Mouse (Mus musculus) lung, embryonic 15.5 days (tissue): ENCODE data around the gene Brip1. TPM values are rescaled to one million over a fixed set of nuclear protein-coding genes. Genes with fewer than 3 reads are reported as not detected.
A peak's percentile ranks its signal among the peaks of the same experiment; 100 is the strongest.

Experiments
- ATAC-seq: fragments of 200-750 bp; cut with Nextera tagmentation; 2 replicates; pipeline ENCODE4 v1.8.0; 2017; ENCODE audit warnings: moderate number of reproducible peaks, borderline replicate concordance; ENCODE audit not compliant: low FRiP score, low TSS enrichment; ENCODE audit errors: extremely low read depth
- H3K27ac ChIP-seq: fragments of 300-500 bp; sonication (generic); 2 replicates; pipeline ENCODE4 v1.5.1; 2015; ENCODE audit warnings: moderate library complexity, mild to moderate bottlenecking, inconsistent platforms
- H3K27me3 ChIP-seq: fragments of 300-500 bp; sonication (generic); 2 replicates; pipeline ENCODE4 v1.6.1; 2015; ENCODE audit warnings: inconsistent platforms
- H3K36me3 ChIP-seq: fragments of 300-500 bp; sonication (generic); 2 replicates; pipeline ENCODE4 v1.6.1; 2015; ENCODE audit warnings: inconsistent platforms
- H3K4me1 ChIP-seq: fragments of 300-500 bp; sonication (generic); 2 replicates; pipeline ENCODE4 v1.6.1; 2015; ENCODE audit warnings: inconsistent platforms
- H3K4me2 ChIP-seq: fragments of 300-500 bp; sonication (generic); 2 replicates; pipeline ENCODE4 v1.6.1; 2015; ENCODE audit warnings: inconsistent platforms, mild to moderate bottlenecking, moderate library complexity
- H3K4me3 ChIP-seq: fragments of 300-500 bp; sonication (generic); 2 replicates; pipeline ENCODE4 v1.5.1; 2015; ENCODE audit warnings: mild to moderate bottlenecking, inconsistent platforms
- H3K9ac ChIP-seq: fragments of 300-500 bp; sonication (generic); 2 replicates; pipeline ENCODE4 v1.6.1; 2015; ENCODE audit warnings: inconsistent platforms
- H3K9me3 ChIP-seq: fragments of 300-500 bp; sonication (generic); 2 replicates; pipeline ENCODE4 v1.6.1; 2016; ENCODE audit warnings: inconsistent platforms
- WGBS: fragments of 180-500 bp; shearing (Covaris S2); methylation state at CpG from one replicate; pipeline ENCODE4 v1.1.7; 2015; 5-methylcytosine and 5-hydroxymethylcytosine counted together
- polyA plus RNA-seq: library from polyadenylated mRNA; unstranded; fragments of >200 nt; fragmentation: Nextera tagmentation; extraction: Ambion mirVana; gene quantifications from 2 replicates; pipeline ENCODE4 v1.2.1, GENCODE M21; 2015

Gene Brip1
- polyA plus RNA-seq, 1 experiment from 2014 or later = 14.5 TPM

- no peak for ATAC-seq
- Histone ChIP-seq H3K36me3 (peaks cover 12% of the 10 kb centered on the region), H3K4me2 (no peak overlapping the region)
These were observed 94.4 kb downstream of the Brip1 start for GRCm38 (mm10) chr11:86106596-86106995.

GRCm38 (mm10) chr11:86101191-86101590, 99.8 kb downstream of the Brip1 start:
- H3K9me3 ChIP-seq = no peaks in the 10 kb centered on the region
- H3K36me3 ChIP-seq = peaks cover 13% of the 10 kb centered on the region; the same call in 1 of the 2 replicates
- H3K4me3 ChIP-seq = no peak overlapping the region
- H3K4me2 ChIP-seq = no peak overlapping the region
- H3K27me3 ChIP-seq = no peaks in the 10 kb centered on the region
- 69% methylated on average over 6 of the region's 6 CpGs for WGBS
- H3K9ac ChIP-seq = no peak overlapping the region
- H3K27ac ChIP-seq = peak overlapping the region; percentile 55; the same call in 1 of the 2 replicates
- H3K4me1 ChIP-seq = no peaks in the 10 kb centered on the region
- no peak for ATAC-seq

More at GRCm38 (mm10) chr11:86106596-86106995, 94.4 kb downstream of the Brip1 start:
- no peaks in the 10 kb centered on the region for H3K9me3 ChIP-seq
- no peak overlapping the region for H3K27ac ChIP-seq
- H3K4me1 ChIP-seq = no peaks in the 10 kb centered on the region
- H3K27me3 ChIP-seq = no peaks in the 10 kb centered on the region
- H3K4me3 ChIP-seq = no peak overlapping the region
- no peak overlapping the region for H3K9ac ChIP-seq

DNA sequence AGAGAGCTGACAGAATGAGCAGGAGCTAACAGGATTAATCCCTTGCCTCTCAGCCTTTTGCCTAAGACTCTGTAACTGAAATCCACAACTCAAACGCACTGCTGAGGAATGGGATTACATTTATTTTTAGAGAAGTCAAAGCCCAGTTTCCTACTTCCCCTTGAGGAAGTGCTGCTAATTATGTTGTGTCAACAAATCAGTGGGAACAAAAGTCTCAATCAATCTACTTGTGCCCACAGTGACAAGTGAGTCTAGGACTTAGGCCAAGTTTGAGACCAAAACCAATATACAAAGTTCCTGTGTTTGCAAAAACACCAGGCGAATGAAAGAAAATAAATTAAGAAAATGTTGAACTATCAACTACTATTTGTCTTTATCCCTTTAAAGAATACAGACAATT, 101.7 kb downstream of the Brip1 start:
- Histone ChIP-seq H3K36me3 (peaks cover 13% of the 10 kb centered on the region; the same call in 1 of the 2 replicates), H3K27ac (peak overlapping the region; percentile 20; the same call in 1 of the 2 replicates), H3K4me2 (no peak overlapping the region), H3K4me3 (no peak overlapping the region), H3K9ac (no peak overlapping the region), H3K4me1 (no peaks in the 10 kb centered on the region), H3K9me3 (no peaks in the 10 kb centered on the region), H3K27me3 (no peaks in the 10 kb centered on the region)
- 20% methylated on average over 2 of the region's 2 CpGs for WGBS
- no peak for ATAC-seq

GRCm38 (mm10) chr11:86088815-86089214, 112.2 kb downstream of the Brip1 start:
- H3K4me1 ChIP-seq = peaks cover 11% of the 10 kb centered on the region
- no peak overlapping the region for H3K4me2 ChIP-seq
- H3K27ac ChIP-seq = peak overlapping the region; percentile 44; the same call in 1 of the 2 replicates
- no peak overlapping the region for H3K4me3 ChIP-seq
- no peak overlapping the region for H3K9ac ChIP-seq
- H3K9me3 ChIP-seq = no peaks in the 10 kb centered on the region
- no peaks in the 10 kb centered on the region for H3K27me3 ChIP-seq
- no peaks in the 10 kb centered on the region for H3K36me3 ChIP-seq
- ATAC-seq = peak; percentile 75; the same call in 1 of the 2 replicates

GRCm38 (mm10) chr11:86084522-86084921, 116.5 kb downstream of the Brip1 start:
- Histone ChIP-seq H3K9me3 (no peaks in the 10 kb centered on the region), H3K4me1 (peaks cover 6% of the 10 kb centered on the region; the same call in 1 of the 2 replicates), H3K27ac (no peak overlapping the region), H3K4me3 (no peak overlapping the region), H3K36me3 (no peaks in the 10 kb centered on the region), H3K4me2 (no peak overlapping the region), H3K27me3 (no peaks in the 10 kb centered on the region), H3K9ac (no peak overlapping the region)
- 69% methylated on average over 4 of the region's 4 CpGs for WGBS
- ATAC-seq = no peak

- H3K4me1 ChIP-seq = no peaks in the 10 kb centered on the region
- H3K4me2 ChIP-seq = no peak overlapping the region
- no peak overlapping the region for H3K27ac ChIP-seq
- no peak for ATAC-seq
- H3K4me3 ChIP-seq = no peak overlapping the region
- H3K9ac ChIP-seq = no peak overlapping the region
- H3K9me3 ChIP-seq = no peaks in the 10 kb centered on the region
- no peaks in the 10 kb centered on the region for H3K27me3 ChIP-seq
- H3K36me3 ChIP-seq = peaks cover 9% of the 10 kb centered on the region
- 78% methylated on average over 8 of the region's 8 CpGs for WGBS
These were observed 123.0 kb downstream of the Brip1 start for GRCm38 (mm10) chr11:86078025-86078424.

DNA sequence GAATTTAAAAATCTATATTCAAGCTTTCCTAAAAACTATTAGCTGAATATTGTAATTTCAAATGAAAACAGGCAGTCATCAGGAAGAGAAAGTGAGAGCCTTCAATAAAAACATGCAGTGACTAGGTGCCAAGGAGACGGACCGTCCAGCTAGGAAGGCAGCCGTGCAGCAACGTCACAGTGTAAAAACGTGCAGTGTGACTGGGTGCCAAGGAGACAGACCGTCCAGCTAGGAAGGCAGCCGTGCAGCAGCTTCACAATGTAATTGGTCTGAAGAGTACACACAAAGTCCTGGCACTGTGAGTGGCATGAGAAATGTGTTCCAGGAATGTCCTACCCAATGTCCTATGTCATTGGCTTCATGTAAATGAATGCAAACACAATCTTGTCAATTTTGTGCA, 124.0 kb downstream of the Brip1 start:
- no peaks in the 10 kb centered on the region for H3K4me1 ChIP-seq
- no peak for ATAC-seq
- no peak overlapping the region for H3K9ac ChIP-seq
- no peaks in the 10 kb centered on the region for H3K9me3 ChIP-seq
- no peak overlapping the region for H3K4me2 ChIP-seq
- H3K36me3 ChIP-seq = peaks cover 9% of the 10 kb centered on the region
- WGBS = 69% methylated on average over 7 of the region's 7 CpGs
- H3K27ac ChIP-seq = no peak overlapping the region
- H3K27me3 ChIP-seq = no peaks in the 10 kb centered on the region
- no peak overlapping the region for H3K4me3 ChIP-seq

GRCm38 (mm10) chr11:86076403-86076802, 124.6 kb downstream of the Brip1 start:
- Histone ChIP-seq H3K9me3 (no peaks in the 10 kb centered on the region), H3K9ac (no peak overlapping the region), H3K4me2 (no peak overlapping the region), H3K27me3 (no peaks in the 10 kb centered on the region), H3K36me3 (peaks cover 9% of the 10 kb centered on the region), H3K4me3 (no peak overlapping the region), H3K4me1 (no peaks in the 10 kb centered on the region), H3K27ac (no peak overlapping the region)
- no peak for ATAC-seq
- 88% methylated on average over 5 of the region's 5 CpGs for WGBS

DNA sequence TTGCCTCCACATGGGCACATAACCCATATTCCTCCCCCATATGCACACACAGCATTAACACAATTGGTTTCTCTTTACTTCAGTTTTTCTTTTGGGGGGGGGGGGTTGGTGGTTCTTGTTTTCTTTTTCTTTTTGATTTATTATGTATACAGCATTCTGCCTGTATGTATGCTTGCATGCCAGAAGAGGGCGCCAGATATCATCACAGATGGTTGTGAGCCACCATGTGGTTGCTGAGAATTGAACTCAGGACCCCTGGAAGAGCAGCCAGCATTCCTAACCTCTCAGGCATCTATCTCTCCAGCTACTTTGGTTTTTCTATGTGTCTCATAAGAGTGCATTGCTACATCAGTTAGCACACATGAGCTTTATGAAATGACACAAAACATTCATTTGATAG, 125.6 kb downstream of the Brip1 start:
- H3K4me3 ChIP-seq = no peak overlapping the region
- no peak for ATAC-seq
- H3K4me2 ChIP-seq = no peak overlapping the region
- 81% methylated on average over 1 of the region's 1 CpGs for WGBS
- no peak overlapping the region for H3K27ac ChIP-seq
- H3K4me1 ChIP-seq = no peaks in the 10 kb centered on the region
- no peaks in the 10 kb centered on the region for H3K27me3 ChIP-seq
- no peak overlapping the region for H3K9ac ChIP-seq
- peaks cover 9% of the 10 kb centered on the region for H3K36me3 ChIP-seq
- H3K9me3 ChIP-seq = no peaks in the 10 kb centered on the region

DNA sequence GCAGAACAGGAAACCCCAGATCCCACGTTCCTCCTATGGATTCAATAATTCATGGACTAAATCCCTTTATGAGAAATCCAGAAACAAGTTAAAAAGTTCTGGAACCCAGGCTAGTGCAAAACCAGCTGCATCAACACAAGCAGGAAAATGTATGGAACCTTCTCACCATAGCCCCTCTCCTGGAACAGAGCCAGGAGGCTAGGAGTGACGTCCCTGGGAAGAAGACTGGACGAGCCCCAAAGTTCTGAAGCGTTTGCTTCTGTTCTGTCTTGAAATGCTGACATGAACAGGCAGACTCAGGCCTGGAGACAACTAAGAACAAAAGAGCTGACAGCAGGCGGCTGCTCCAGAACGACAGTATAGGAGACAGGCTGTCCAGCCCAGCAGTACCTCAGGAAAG, 132.3 kb downstream of the Brip1 start:
- H3K27me3 ChIP-seq = no peaks in the 10 kb centered on the region
- WGBS = 48% methylated on average over 6 of the region's 6 CpGs
- no peak overlapping the region for H3K4me2 ChIP-seq
- H3K4me3 ChIP-seq = no peak overlapping the region
- H3K4me1 ChIP-seq = no peaks in the 10 kb centered on the region
- H3K9me3 ChIP-seq = no peaks in the 10 kb centered on the region
- no peaks in the 10 kb centered on the region for H3K36me3 ChIP-seq
- no peak for ATAC-seq
- no peak overlapping the region for H3K9ac ChIP-seq
- no peak overlapping the region for H3K27ac ChIP-seq

GRCm38 (mm10) chr11:86067154-86067553, 133.8 kb downstream of the Brip1 start:
- WGBS = 68% methylated on average over 8 of the region's 8 CpGs
- Histone ChIP-seq H3K4me3 (no peak overlapping the region), H3K4me2 (no peak overlapping the region), H3K9ac (no peak overlapping the region), H3K4me1 (no peaks in the 10 kb centered on the region), H3K27ac (no peak overlapping the region), H3K9me3 (no peaks in the 10 kb centered on the region), H3K36me3 (no peaks in the 10 kb centered on the region), H3K27me3 (no peaks in the 10 kb centered on the region)
- ATAC-seq = no peak

GRCm38 (mm10) chr11:86064881-86065280, 136.1 kb downstream of the Brip1 start:
- H3K4me3 ChIP-seq = no peak overlapping the region
- H3K9ac ChIP-seq = no peak overlapping the region
- no peak for ATAC-seq
- no peaks in the 10 kb centered on the region for H3K9me3 ChIP-seq
- H3K4me2 ChIP-seq = no peak overlapping the region
- no peaks in the 10 kb centered on the region for H3K27me3 ChIP-seq
- H3K27ac ChIP-seq = no peak overlapping the region
- 0 out of 2 replicates have a peak, but pooled peaks cover 6% of the 10 kb centered on the region for H3K36me3 ChIP-seq
- H3K4me1 ChIP-seq = no peaks in the 10 kb centered on the region
- WGBS = 85% methylated on average over 5 of the region's 5 CpGs

GRCm38 (mm10) chr11:86061243-86061642, 139.8 kb downstream of the Brip1 start:
- 86% methylated on average over 8 of the region's 8 CpGs for WGBS
- Histone ChIP-seq H3K4me3 (no peak overlapping the region), H3K4me2 (no peak overlapping the region), H3K9ac (no peak overlapping the region), H3K27me3 (no peaks in the 10 kb centered on the region), H3K9me3 (no peaks in the 10 kb centered on the region), H3K27ac (no peak overlapping the region), H3K36me3 (0 out of 2 replicates have a peak, but pooled peaks cover 6% of the 10 kb centered on the region), H3K4me1 (no peaks in the 10 kb centered on the region)
- no peak for ATAC-seq
